2 mouse cellular contexts compared by ENCODE assay signal in the genomic region with DNA sequence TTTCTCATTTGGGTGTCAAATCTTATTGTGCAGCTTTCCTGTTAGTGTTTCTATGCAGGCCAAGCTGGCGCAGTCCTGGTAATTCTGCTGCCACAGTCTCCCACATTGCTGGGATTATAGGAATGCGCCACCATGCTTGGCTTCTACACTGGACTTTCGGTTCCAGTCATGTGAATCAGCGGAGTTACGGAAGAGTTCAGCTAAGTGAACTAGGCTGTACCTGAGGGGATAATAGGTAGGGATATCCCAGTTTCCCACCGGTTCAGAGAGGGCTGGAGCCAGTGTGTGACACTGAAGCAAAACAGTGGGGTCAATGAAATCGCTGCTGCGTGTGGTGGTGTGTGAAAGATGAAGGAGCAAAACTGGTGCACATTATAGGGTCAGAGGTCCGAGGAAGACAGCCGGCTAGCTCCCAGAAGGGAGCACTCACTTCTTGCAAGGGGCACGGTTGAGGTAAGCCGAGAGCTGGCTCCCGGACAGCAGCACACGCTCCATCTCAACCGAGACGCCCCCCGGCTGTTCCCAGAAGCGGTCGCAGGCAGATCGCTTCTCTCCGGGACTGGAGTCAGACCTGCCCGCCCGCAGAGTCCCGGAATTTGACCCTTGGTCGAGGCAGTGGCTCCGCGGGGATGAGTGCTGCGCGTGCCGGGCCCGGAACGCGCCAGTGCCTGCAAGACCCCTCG.
TF ChIP-seq lines count a peak whose summit lies in the region.

No protein-coding gene starts in this region.

TF ChIP-seq in C2C12, 6 proteins besides CTCF, POLR2A, EP300 and RAD21:
- TF ChIP-seq USF1 (IDR thresholded peaks at IDR 0.05; ENCODE audit: low read depth) (no peak), CEBPB (IDR thresholded peaks at IDR 0.05; ENCODE audit: low read depth) (no peak), FOSL1 (IDR thresholded peaks at IDR 0.05; ENCODE audit: insufficient read depth, low read length, poor library complexity, severe bottlenecking) (no peak), MYOG (IDR thresholded peaks at IDR 0.05; ENCODE audit: control insufficient read depth, extremely low read depth, insufficient read length) (no peak), MYOD1 (IDR thresholded peaks at IDR 0.05; ENCODE audit: control insufficient read depth, insufficient read length, low read depth) (no peak), MAX (IDR thresholded peaks at IDR 0.05) (no peak)

TF ChIP-seq in CH12.LX, 34 proteins besides CTCF, POLR2A, EP300 and RAD21:
- TF ChIP-seq ETS1 (conservative IDR thresholded peaks at IDR 0.05; ENCODE audit: low read depth, low read length), result no peak
- TF ChIP-seq SIN3A (IDR thresholded peaks at IDR 0.05; ENCODE audit: low read length), result no peak
- no peak for TF ChIP-seq POLR2AphosphoS2 (IDR thresholded peaks at IDR 0.05; ENCODE audit: low read depth, low read length)
- no peak for TF ChIP-seq CHD2 (IDR thresholded peaks at IDR 0.05; ENCODE audit: low read length)
- no peak for TF ChIP-seq NELFE (IDR thresholded peaks at IDR 0.05; ENCODE audit: low read depth, low read length)
- TF ChIP-seq ZC3H11A (IDR thresholded peaks at IDR 0.05; ENCODE audit: low read depth, low read length), result no peak
- no peak for TF ChIP-seq BHLHE40 (IDR thresholded peaks at IDR 0.05; ENCODE audit: low read depth, low read length)
- TF ChIP-seq RCOR1 (conservative IDR thresholded peaks at IDR 0.05; ENCODE audit: low read depth, low read length), result no peak
- TF ChIP-seq TCF12 (IDR thresholded peaks at IDR 0.05; ENCODE audit: low read depth, low read length), result no peak
- no peak for TF ChIP-seq USF1 (IDR thresholded peaks at IDR 0.05; ENCODE audit: low read depth, low read length)
- no peak for TF ChIP-seq ZNF384 (IDR thresholded peaks at IDR 0.05; ENCODE audit: low read depth, low read length)
- no peak for TF ChIP-seq CHD1 (IDR thresholded peaks at IDR 0.05; ENCODE audit: low read depth, low read length)
- TF ChIP-seq KAT2A (IDR thresholded peaks at IDR 0.05; ENCODE audit: insufficient replicate concordance, low read length), result no peak
- TF ChIP-seq UBTF (IDR thresholded peaks at IDR 0.05; ENCODE audit: low read depth, low read length), result no peak
- no peak for TF ChIP-seq NRF1 (IDR thresholded peaks at IDR 0.05; ENCODE audit: low read depth, low read length)
- TF ChIP-seq ELF1 (IDR thresholded peaks at IDR 0.05; ENCODE audit: low read depth, low read length), result no peak
